Mouse (Mus musculus) 416B (cell line): ENCODE results near the gene Hspd1.
"Not testable (repeated sequence)": the region's sequence is repeated elsewhere in the genome, so short reads cannot be mapped to it uniquely, and the experiment has no call there.

Experiments used
- DNase-seq: peaks from one replicate; pipeline ENCODE4 v3.0.0; 2011; ENCODE audit warnings: low read depth

Gene Hspd1

DNA sequence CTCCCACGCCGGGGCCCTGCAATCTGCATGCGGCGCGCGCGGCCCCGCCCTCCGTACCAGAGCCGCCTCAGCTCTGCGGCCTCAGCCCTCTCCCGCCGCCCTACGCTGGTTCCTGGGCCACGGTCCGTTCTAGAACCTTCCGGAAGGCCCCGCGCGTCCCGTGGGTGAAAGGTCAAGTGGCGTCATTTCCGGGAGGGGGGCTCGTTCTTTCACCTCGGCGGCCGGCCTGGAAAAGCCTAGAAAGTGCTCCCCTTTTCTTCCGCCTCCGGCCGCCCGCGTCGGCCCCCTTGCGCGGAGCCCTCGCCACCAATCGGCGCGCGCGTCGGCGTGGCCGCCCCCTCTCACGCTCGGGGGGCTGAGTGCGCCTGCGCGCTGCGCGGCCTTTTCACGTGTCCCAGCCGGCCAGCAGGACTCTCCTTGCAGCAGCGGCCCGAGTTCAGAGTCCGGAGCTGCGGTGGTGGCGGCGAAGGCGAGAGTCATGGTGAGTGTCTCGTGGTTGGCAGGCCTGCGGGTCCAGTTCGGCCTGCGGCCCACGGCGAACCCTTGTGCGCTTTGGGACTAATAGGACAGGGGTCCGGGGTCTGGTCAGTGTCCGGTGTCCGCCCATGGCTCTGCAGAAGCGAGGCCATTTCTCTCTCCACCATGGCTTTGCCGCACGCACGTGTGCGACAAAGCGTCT lies at the start of gene Hspd1, which contains the start of gene Hspe1:
TSS of gene Hspd1 (minus strand) at position 312 of the 679 bp plus-strand sequence.
TSS of gene Hspe1 (plus strand) at position 201 of the 679 bp plus-strand sequence.
- DNase-seq, result peak; percentile 98

DNA sequence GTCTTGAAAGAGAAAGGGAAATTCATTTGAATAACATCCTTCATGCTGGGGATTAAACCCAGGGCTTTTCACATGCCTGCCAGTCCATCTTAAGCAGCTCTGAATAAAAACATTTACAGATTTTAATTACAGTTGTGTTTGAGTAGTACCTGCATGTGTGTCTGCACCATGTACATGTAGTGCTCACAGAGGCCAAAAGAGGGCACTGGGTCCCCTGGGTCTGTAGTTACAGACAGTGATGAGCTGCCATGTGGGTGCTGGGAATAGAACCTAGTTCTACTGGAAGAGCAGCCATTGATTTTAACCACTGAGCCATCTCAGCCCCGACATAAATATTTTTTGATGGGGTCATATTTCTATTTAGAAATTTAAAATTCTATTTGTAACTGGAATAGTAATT lies 47.8 kb upstream of the Hspd1 start:
- no peak for DNase-seq

DNA sequence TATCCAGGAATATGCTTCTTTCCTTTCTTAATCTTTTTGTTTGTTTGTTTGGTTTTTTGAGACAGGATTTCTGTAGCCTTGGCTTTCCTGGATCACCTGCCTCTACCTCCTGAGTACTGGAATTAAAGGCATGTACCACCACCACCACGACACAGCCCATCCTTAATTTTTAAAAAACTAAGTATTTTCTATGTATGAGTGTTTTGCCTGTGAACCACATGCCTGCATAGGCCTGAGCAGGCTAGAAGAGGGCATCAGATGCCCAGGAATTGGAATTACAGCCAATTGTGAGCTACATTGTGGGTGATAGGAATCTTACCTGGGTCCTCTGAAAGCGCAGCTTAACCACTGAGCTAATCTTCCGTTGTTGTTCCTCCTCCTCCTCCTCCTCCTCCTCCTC lies 46.3 kb upstream of the Hspd1 start:
- no peak for DNase-seq

DNA sequence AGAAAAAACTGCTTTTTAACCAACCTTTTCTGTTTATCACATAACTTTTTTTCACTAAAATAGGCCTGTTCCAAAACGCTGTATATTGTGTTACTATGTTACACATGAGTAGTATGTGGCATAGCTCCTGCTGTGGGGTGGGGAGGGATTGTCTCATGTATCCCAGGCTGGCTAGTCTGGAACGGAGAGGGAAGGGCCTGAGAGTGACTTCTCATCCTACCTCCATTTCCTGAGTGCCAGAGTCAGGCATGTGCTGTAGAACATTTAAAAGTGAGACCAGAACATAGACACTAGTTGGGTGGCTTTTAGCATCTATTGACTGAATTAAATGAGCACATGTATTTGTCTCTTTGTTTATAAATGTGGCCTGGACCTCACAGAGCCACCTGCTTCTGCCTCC lies 45.1 kb upstream of the Hspd1 start:
- DNase-seq, result no peak

DNA sequence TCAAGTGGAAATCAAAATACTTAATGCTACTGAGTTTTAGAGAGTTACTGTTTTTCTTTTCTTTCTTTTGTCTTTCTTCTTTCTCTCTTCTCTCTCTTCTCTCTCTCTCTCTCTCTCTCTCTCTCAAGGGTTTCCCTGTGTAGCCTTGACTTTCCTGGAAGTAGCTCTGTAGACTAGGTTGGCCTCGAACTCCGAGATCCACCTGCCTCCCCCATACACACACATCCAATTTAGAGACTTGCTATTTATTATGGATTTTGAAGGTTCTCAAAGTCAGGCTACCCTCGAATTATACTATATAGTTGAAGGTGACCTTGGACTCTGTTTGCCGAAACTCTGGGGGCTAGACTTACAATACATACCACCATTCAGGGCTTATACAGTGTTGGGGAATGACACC lies 44.3 kb upstream of the Hspd1 start:
- DNase-seq, result no peak

DNA sequence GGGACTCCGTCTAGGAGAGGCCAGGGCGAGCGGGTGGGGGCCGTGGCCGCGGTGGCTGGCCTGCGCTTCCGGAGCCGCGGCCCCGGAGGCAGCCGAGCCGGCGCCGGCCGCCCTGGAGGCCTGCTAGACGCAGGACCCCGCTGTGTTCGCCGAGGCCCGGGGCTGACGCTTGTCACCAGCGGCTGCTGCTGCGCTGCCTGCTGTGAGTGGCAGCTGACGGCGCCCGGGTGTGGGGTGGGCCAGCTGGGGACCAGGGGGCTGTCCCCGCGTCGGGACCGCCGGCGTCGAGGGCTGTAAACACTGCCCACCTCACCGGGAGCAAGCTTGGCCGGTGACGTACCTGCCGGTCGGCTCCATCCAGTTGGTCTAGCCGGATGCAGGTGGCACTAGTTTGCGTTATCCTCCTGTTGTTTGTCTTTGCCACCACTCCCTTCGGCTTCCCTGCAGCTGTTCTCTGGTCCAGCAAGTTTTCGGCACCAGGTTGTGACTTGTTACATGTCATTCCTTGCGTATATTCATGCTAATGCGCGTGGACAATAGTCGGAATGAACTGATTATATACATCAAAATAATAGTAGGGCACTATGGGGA lies 43.5 kb upstream of the Hspd1 start:
- DNase-seq, result peak; percentile 54

DNA sequence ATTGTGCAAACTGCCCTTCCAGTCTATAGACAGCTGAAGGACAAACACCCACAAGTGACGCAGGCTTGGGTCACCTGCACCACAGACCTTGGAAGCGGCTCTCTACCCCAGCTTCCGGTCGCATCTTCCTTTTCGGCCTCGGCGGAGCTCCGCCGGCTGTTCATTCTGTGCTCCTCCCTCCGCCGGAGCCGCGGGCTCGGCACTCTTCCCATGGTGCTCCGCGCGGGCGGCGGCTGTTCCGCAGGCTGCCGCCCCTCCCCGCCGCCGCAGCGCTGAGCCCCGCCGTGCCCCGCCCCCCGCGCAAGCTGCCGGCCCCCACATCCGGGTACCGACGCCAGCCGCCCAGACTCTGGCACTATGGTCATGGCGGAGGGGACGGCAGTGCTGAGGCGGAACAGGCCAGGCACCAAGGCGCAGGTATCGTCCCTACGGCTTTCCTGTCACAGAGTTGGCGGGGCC lies 42.9 kb upstream of the Hspd1 start, which contains the start of gene Mob4:
TSS of gene Mob4 (plus strand) at position 289 of the 459 bp plus-strand sequence.
- DNase-seq, result peak; percentile 93

DNA sequence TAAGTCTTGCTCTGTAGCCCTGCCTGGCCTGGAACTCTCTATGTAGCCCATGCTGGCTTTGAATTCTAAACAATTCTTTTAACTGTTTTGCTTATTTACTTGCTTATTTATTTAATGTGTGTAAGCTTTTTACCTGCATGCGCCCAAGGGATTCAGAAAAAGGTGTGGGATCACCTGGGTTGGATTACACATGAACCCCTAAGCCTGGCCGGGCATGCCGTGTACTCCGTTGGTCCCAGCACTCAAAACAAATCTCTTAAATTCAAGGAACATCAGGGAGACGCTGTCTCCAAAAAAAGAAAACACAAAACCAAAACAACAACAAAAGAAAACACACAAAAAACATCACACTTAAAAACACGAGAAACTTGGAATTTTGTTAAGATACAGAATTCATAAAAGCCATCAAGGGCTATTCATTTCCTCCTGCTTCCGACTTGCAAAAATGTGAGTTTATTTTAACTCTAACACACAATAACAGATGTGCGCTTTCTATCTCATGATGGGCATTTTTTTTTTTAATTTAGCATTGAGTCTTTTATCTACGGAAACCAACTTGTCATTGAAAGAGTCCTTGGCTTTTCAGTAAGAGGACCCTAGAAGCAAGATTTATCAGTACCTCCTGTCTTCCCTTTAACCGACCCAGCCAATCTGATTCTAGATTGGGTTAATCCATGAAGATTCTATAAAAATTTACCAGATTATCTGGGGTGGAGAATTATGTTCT lies 42.3 kb upstream of the Hspd1 start:
- DNase-seq, result no peak

DNA sequence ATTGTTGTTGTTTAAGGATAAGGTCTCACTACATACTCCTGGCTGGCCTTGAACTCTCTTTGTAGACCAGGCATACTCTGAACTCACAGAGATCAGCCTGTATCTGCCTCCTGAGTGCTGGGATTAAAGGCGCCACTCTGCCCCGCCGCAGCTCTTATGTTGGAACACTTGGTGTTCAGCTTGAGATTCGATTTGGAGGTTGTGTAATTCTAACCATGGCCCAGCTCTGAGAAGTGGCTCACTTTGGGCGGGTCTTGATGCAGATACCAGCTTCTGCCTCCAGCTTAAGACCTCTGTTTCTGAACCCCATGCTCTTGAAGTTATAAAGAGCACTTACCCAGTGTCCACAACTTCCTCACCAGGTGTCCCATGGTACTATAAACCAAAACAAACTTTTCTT lies 41.7 kb upstream of the Hspd1 start:
- peak; percentile 30 for DNase-seq

DNA sequence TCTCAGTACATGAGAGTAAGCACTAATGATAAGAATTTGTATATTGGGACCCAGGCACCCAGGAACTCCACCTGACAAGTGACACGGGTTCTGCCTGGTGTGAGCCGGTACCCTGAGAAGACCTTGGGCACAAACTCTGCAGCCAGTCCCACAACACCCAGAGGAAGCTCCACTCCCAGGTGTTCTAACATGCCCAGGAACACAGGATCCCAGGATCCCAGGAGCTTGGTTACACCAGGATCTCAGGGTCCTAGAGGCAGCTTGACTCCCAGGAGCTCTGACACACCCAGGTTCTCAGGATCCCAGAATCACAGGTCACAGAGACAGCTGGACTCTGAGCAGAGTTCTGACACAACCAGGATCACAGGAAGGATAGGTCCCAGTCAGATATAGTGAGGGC lies 36.1 kb upstream of the Hspd1 start:
- not testable (repeated sequence) for DNase-seq

DNA sequence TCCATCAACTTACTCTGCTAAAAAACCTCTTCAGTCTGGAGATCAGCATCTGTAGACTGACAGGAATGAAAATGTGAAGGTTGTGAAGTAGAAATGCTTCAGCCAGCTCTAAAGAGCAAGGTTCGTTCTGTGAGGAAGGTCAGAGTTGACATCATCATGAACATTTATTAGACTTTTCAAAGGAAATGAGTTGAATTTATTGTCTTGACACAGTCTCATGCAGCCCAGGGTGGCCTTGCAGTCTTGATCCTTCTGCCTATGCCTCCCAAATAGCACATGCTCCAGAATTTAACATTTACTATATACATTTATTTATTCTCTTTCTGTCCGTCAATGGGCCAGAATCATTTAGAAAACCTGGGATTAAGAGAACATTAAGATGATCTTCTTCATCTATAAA lies 35.5 kb upstream of the Hspd1 start:
- DNase-seq, result no peak

DNA sequence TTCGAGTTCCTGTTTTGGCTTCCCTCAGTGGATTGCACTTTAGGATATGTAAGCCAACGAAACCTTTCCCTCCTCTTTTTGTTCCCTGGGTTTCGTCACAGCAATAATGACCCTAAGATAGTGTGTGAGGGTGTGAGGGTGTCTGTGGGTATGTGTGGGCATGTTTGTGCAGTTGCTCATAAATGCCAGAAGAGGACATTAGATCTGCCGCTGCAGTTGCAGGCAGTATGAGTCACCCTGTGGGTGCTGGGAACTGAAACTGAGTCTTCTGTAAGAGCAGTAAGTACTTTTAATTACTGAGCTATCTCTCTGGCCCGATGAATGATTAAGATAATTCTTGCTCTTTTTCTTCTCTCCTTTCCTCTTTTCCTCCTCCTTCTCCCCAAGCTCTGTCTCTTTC lies 35.0 kb upstream of the Hspd1 start:
- DNase-seq, result no peak

DNA sequence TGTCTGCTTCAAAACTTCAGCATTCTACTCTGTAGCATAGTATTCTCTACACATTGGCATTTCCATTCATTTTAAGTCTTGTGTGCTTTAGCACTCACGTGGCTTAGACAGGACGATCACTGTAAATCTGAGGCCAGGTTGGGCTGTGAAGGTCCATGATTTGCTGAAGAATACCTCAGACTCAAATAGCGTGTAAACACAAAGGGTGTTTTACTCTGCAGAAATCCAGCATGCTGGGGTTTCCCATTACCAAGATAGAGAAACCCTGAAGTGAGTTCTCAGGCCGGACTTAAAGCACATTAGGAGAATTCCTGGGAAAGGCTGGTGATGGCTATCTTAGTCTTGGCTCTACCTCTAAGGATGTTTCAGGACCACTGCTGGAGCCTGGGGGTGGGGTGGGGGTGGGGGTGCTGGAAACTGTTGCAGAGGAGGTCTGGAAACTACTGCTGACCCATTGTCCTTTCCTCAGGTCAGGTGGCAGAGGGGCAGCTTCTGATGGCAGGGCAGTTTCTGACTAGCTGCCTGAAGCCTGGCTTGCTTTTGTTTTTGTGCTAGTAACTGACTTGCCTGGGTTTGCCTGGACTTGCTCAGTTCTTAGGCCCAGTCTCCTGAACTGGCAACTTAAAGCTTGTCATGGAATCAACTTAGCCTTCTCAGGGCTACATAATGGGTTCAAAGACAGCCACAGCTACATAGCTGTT lies 21.2 kb upstream of the Hspd1 start:
- no peak for DNase-seq

DNA sequence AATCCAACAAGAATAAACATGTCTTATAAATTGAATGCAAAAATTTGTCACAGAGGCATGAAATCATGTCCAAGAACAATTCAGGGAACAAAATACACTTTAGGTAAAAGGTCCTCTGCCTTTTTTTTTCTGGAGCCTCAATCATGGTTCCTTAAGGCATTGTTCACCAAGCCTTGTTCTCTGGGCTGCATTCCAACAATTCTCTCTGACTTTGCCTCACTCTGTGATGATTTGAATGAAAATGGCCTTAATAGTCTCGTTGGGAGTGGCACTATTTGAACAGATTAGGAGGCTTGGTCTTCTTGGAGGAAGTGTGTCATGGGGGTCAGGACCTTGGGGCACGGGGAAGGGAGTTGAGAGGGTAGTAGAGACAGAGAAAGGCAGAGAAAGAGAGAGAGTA lies 20.4 kb upstream of the Hspd1 start:
- no peak for DNase-seq

DNA sequence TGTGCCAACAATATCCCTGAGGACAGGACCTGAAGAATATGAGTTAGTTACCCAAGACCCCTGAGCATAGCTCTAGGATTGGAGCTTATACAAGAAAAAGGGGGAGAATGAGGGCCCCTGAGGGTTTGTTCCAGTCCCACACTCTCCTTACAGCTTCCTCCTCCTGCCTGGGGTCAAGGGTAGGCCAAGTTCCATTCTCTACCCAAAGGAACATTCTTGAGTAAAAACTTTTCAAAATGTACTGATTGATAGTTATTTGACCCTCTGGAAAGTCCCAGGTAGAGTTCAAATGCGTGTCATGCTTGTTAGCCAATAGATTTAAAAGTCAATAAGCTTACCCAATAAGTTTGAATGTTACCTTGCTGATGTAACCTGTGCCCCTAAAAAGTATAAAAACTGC lies 19.6 kb upstream of the Hspd1 start:
- DNase-seq, result no peak

DNA sequence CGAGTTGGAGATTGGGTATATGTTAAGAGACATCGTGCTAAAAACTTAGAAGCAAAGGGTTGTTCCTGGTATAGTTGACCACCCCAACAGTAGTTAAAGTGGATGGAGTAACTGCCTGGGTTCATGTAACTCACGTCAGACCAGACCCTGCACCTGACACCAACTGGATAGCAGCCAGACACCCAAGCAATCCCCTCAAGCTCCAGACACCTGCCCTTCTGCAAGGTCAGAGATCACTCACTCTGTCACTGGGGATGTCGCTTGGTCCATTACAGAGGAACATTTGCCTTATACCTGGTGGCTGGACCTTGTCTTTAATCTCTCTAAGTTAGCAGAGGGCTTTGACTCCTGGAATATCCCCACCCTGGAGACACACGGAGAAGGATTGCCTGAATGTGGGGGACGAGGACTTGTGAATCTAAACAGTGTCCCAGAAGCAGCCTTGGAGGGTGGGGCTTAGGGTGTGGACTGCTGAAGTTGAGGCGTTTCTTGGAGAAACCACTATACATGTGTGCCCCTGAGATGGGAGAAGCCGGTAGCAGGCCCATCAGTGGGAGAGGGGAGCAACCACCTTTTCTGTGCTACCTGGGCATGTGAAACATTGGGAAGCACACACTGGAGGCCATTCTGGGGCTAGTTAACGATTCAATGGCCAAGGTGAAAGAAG lies 19.0 kb upstream of the Hspd1 start:
- DNase-seq, result no peak

DNA sequence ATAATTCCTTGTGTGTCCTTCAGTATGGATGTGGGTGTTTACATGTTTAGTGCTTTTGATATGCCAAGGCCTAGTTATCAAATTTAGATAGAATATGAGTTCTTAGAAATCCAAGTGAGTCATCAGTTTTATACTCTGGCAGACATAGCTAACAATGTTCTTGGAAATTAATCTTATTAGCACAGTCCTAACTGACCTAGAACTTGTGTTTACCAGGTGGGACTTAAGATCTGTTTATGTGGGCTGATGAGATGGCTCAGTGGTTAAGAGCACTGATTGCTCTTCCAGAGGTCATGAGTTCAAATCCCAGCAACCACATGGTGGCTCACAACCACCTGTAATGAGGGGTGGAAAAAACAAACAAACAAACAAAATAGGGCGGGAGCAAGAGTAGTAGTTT lies 4.4 kb upstream of the Hspd1 start:
- DNase-seq, result no peak

DNA sequence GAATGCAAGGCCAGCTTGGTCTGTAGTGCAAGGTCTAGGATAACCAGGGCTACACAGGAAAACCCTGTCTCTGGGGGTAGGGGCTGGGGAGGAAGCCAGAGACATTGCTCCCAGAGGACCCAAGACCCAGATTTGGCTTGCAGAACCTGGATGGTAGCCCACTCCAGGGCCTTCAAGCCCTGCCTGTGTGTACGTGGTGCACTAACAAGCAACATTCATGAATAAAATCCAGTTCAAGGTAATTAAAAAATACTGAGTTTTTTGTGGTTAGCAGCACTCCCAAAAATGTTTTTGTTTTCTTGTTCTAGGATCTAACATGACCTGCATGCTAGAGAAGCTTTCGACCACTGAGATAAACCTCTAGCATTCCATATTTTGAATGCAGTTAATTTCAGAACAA lies 4.0 kb upstream of the Hspd1 start:
- DNase-seq, result no peak

DNA sequence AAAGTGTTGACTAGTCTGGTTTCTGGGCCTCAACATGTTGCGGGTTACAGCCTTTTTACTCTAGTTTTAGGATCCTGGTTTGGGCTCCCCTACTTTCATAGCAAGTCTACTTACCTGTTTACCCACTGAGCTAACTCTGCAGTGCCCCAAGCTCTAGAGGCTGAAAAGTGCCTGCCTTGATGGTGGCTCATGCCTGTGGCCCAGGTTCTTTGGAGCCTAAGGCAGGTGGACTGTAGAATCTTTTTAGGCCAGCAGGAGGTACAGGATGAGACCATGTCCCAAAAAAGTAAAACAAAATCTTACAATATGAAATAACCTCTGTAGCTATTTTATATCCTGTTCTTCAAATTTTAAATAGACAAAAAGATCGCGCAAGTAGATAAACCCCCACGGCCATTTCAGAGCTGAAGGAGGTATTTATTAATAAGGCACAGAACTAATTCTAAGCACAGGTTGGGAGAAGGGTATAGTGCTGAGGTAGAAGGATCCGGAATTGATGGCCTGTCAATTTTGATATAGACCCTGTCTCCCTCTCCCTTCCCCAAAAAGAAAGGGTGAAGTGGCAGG lies 1.5 kb upstream of the Hspd1 start:
- DNase-seq, result no peak

DNA sequence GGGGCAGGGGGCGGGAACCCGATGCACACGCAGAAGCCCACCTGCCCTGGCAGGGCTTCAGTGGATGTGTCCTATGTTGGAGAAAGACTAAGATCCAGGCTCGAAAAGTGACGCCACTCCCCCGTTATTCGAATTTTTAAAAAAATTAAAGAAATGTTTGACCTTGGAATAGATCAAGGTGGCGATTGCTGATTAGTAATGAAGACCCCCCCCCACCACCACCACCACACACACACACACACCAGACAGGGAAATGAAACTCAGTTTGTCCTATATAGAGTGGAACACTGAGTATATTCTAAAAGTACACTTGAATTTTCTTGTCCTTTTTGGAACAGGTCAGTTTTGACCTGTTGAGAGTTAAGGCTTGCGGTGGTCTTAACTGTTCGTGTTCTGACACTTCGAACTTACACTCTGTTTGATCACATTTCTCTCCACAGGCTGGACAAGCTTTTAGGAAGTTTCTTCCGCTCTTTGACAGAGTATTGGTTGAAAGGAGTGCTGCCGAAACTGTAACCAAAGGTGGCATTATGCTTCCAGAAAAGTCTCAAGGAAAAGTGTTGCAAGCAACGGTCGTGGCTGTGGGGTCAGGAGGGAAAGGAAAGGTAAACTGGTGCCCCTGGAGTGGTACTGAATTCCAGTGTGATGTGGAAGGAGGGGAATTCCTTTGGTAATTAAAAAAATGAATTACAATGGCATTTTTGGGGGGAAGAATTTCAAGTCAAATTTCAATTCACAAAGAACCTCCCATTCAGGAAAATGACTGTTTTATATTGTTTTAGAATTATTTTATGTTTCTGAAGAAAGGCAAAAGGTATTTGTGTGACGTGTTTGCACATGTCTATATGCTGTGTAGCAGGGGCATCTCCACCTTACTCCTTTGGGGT lies 811 bp upstream of the Hspd1 start:
- DNase-seq, result no peak
